Mouse (Mus musculus) liver, embryonic 14.5 days (tissue): ENCODE results near the gene Asic1. TPM values are rescaled to one million over a fixed set of nuclear protein-coding genes. Genes with fewer than 3 reads are reported as not detected.

Source experiments
- ATAC-seq: fragments of 200-750 bp; cut with Nextera tagmentation; 2 replicates; pipeline ENCODE4 v1.8.0; 2017; ENCODE audit warnings: moderate number of reproducible peaks, mild to moderate bottlenecking, moderate library complexity; ENCODE audit not compliant: insufficient read depth
- DNase-seq, 3 experiments: peaks; one replicate each; pipeline ENCODE4 v3.0.0-alpha.2; 2012 to 2013; ENCODE audit warnings: low read depth in 3 of 3, low spot score in 3 of 3
- H3K27ac ChIP-seq: fragments of 300-500 bp; sonication (generic); 2 replicates; pipeline ENCODE4 v1.5.1; 2014; ENCODE audit warnings: moderate library complexity, mild to moderate bottlenecking, control low read depth, inconsistent platforms
- H3K27me3 ChIP-seq: fragments of 300-500 bp; sonication (generic); 2 replicates; pipeline ENCODE4 v1.6.1; 2014; ENCODE audit warnings: mild to moderate bottlenecking, low read length, moderate library complexity; ENCODE audit not compliant: control insufficient read depth, insufficient read depth
- H3K36me3 ChIP-seq: fragments of 300-500 bp; sonication (generic); replicated peaks from 2 replicates; pipeline ENCODE4 v1.6.1; 2014; ENCODE audit warnings: low read depth; ENCODE audit not compliant: control insufficient read depth, insufficient read depth
- H3K4me1 ChIP-seq, 2 experiments: fragments of 200-500 bp in 1 of 2; fragments of 300-500 bp in 1 of 2; sonication (generic) in 1 of 2; replicated peaks; 2 replicates each; pipeline ENCODE4 v1.6.1; 2012 to 2014; ENCODE audit warnings: antibody characterized with exemption in 1 of 2, inconsistent platforms in 1 of 2, low read length in 1 of 2; ENCODE audit not compliant: control insufficient read depth in 2 of 2, insufficient read depth in 2 of 2
- H3K4me2 ChIP-seq: fragments of 300-500 bp; sonication (generic); 2 replicates; pipeline ENCODE4 v1.6.1; 2014; ENCODE audit warnings: low read depth, mild to moderate bottlenecking, control low read depth, moderate library complexity
- H3K4me3 ChIP-seq, 2 experiments: fragments of 200-500 bp in 1 of 2; fragments of 300-500 bp in 1 of 2; sonication (generic) in 1 of 2; 2 replicates each; pipeline ENCODE4 v1.5.1; 2012 to 2014; ENCODE audit warnings: low read depth in 2 of 2, low read length in 2 of 2, mild to moderate bottlenecking in 2 of 2, control low read depth in 1 of 2, inconsistent platforms in 1 of 2, moderate library complexity in 1 of 2; ENCODE audit not compliant: insufficient read depth in 1 of 2
- H3K9ac ChIP-seq: fragments of 300-500 bp; sonication (generic); replicated peaks from 2 replicates; pipeline ENCODE4 v1.6.1; 2014; ENCODE audit warnings: mild to moderate bottlenecking, control low read depth, moderate library complexity
- H3K9me3 ChIP-seq: fragments of 300-500 bp; sonication (generic); 2 replicates; pipeline ENCODE4 v1.6.1; 2016; ENCODE audit warnings: low read length, mixed read lengths; ENCODE audit not compliant: control insufficient read depth
- CTCF ChIP-seq: IDR thresholded peaks from 2 replicates; pipeline ENCODE4 v1.5.1; 2016; ENCODE audit warnings: antibody characterized with exemption, low read depth, control low read depth
- EP300 ChIP-seq: IDR thresholded peaks from 2 replicates; pipeline ENCODE4 v1.6.1; 2016; ENCODE audit warnings: antibody characterized with exemption, low read depth
- WGBS: fragments of 180-500 bp; shearing (Covaris S2); extraction: QIAGEN DNeasy Blood & Tissue Kit; methylation state at CpG from one replicate; pipeline ENCODE4 v1.1.7; 2014; ENCODE audit not compliant: insufficient replicate concordance; 5-methylcytosine and 5-hydroxymethylcytosine counted together
- polyA plus RNA-seq, 2 experiments: library from polyadenylated mRNA; depleted of rRNA in 1 of 2; stranded (reverse) in 1 of 2; unstranded in 1 of 2; fragments of >200 nt; fragmentation: Nextera tagmentation in 1 of 2; extraction: Ambion mirVana in 1 of 2; gene quantifications; 2 replicates each; pipeline versions ENCODE4 v1.2.1 to v1.2.3; 2012 to 2014

Gene Asic1
- polyA plus RNA-seq, 2 experiments, result 0.04 to 0.15 TPM

- DNase-seq (no peak), ATAC-seq (no peak)
- Histone ChIP-seq H3K36me3 (peaks cover 3% of the 10 kb centered on the region; the same call in 1 of the 2 replicates), H3K4me3 (peak overlapping the region; percentile 26 to 95), H3K9me3 (no peaks in the 10 kb centered on the region), H3K27ac (no peak overlapping the region), H3K27me3 (peaks cover 17% of the 10 kb centered on the region), H3K4me2 (peak overlapping the region; percentile 88), H3K4me1 (peaks cover 32 to 35% of the 10 kb centered on the region in 2 experiments), H3K9ac (peak overlapping the region; percentile 97)
- 55% methylated on average over 6 of the region's 6 CpGs for WGBS
- TF ChIP-seq EP300 (no peak), CTCF (no peak)
These were observed 21.0 kb upstream of the Asic1 start for GRCm38 (mm10) chr15:99649067-99649761.

GRCm38 (mm10) chr15:99650304-99650703 is 19.9 kb upstream of the Asic1 start:
- Histone ChIP-seq H3K4me2 (peak overlapping the region; percentile 88), H3K4me1 (peaks cover 32% of the 10 kb centered on the region in 2 experiments), H3K9me3 (no peaks in the 10 kb centered on the region), H3K4me3 (peak overlapping the region; percentile 89 to 95), H3K27me3 (peaks cover 28% of the 10 kb centered on the region), H3K27ac (peak overlapping the region; percentile 39), H3K36me3 (peaks cover 3% of the 10 kb centered on the region; the same call in 1 of the 2 replicates), H3K9ac (peak overlapping the region; percentile 97)
- DNase-seq (no peak), ATAC-seq (no peak)
- no peak for TF ChIP-seq EP300
- no peak for TF ChIP-seq CTCF
- WGBS, result 25% methylated on average over 2 of the region's 2 CpGs

- H3K4me3 ChIP-seq, result peak within 1 kb of the TSS; percentile 89 to 95
- H3K27me3 ChIP-seq, result peaks cover 38% of the 10 kb centered on the region
- under 1% methylated on average over 62 of the region's 68 CpGs for WGBS
- TF ChIP-seq EP300 (no peak), CTCF (no peak)
- peak within 1 kb of the TSS; percentile 88 for H3K4me2 ChIP-seq
- peak; percentile 98 for ATAC-seq
- H3K9ac ChIP-seq, result peak within 1 kb of the TSS; percentile 97
- peaks cover 3% of the 10 kb centered on the region; the same call in 1 of the 2 replicates for H3K36me3 ChIP-seq
- peak within 1 kb of the TSS; percentile 71 for H3K27ac ChIP-seq
- peak; percentile 96 to 98 (median 97) for DNase-seq
- no peaks in the 10 kb centered on the region for H3K9me3 ChIP-seq
- peaks cover 31 to 32% of the 10 kb centered on the region in 2 experiments for H3K4me1 ChIP-seq
These were observed 18.9 kb upstream of the Asic1 start, which contains the start of gene Racgap1 for GRCm38 (mm10) chr15:99651163-99651872. Gene Racgap1, minus strand, starts transcription at chr15:99651656.

- ATAC-seq (no peak), DNase-seq (no peak)
- Histone ChIP-seq H3K9me3 (no peaks in the 10 kb centered on the region), H3K4me2 (peak overlapping the region; percentile 88), H3K27ac (no peak overlapping the region), H3K27me3 (peaks cover 46% of the 10 kb centered on the region), H3K4me1 (peaks cover 29 to 32% of the 10 kb centered on the region in 2 experiments), H3K4me3 (peak overlapping the region; percentile 41 to 95; a peak in 3 of 4 replicates), H3K36me3 (peaks cover 3% of the 10 kb centered on the region; the same call in 1 of the 2 replicates), H3K9ac (peak overlapping the region; percentile 49; the same call in 1 of the 2 replicates)
- TF ChIP-seq CTCF (no peak), EP300 (no peak)
- WGBS, result 51% methylated on average over 10 of the region's 10 CpGs
These were observed 17.9 kb upstream of the Asic1 start for GRCm38 (mm10) chr15:99651984-99652872.
